14 mouse cellular contexts compared by ENCODE assay signal in the genomic region with DNA sequence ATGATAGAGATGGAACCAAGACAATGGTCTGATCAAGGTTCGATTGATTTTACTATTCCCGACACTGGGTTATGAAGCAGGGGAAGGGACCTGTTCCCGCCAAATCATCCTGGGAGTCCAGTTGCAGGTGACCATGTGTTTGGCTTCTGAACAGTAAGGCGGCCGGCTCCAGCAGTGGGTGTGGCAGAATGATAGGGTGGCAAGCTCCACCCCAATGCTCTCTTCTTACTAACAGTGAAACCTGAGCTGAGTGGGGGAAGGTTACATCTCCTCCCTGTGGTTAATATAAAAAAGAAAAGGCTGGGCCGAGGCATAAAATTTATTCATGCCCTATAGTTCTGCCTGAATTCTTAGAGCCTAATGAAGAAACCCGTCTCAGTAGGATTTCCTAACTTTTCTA. TPM values are rescaled to one million over a fixed set of nuclear protein-coding genes. Genes with fewer than 3 reads are reported as not detected.
DNase-seq lines count a peak whose midpoint lies in the region; ATAC-seq lines count a peak whose summit lies in the region.
"Had no signal": no experiment of that assay in that cellular context is flagged by ENCODE, and none has a peak within 500 bp of the region (broad histone marks: within the 10 kb centered on the region; RNA-seq: fewer than 3 reads in every experiment).

No protein-coding gene starts in this region.

- H3K27me3 ChIP-seq in forebrain, embryonic 10.5 days (ENCODE audit: poor library complexity, severe bottlenecking), result no peaks in the 10 kb centered on the region
- H3K27me3 ChIP-seq in forebrain, embryonic 11.5 days (ENCODE audit: control insufficient read depth, insufficient read depth, low read length), result no peaks in the 10 kb centered on the region
- H3K27me3 ChIP-seq in kidney, embryonic 15.5 days, result no peaks in the 10 kb centered on the region
- H3K27me3 ChIP-seq in liver, embryonic 15.5 days, result no peaks in the 10 kb centered on the region; the same call in 1 of the 2 replicates
- H3K27me3 ChIP-seq in hindbrain, embryonic 12.5 days, result no peaks in the 10 kb centered on the region
- H3K27me3 ChIP-seq: heart, embryonic 15.5 days had no signal

- no peak overlapping the region for H3K4me3 ChIP-seq in forebrain, embryonic 10.5 days
- H3K4me3 ChIP-seq in forebrain, embryonic 11.5 days (ENCODE audit: low read depth, low read length), result no peak overlapping the region
- H3K4me3 ChIP-seq in kidney, embryonic 15.5 days (replicated peaks), result no peak overlapping the region
- no peak overlapping the region for H3K4me3 ChIP-seq in liver, embryonic 15.5 days (replicated peaks)
- H3K4me3 ChIP-seq in hindbrain, embryonic 12.5 days, result no peak overlapping the region
- H3K4me3 ChIP-seq: heart, embryonic 15.5 days had no signal

- H3K27ac ChIP-seq in forebrain, embryonic 10.5 days, result 0 out of 2 replicates have a peak overlapping the region, but pooled peaks have one; percentile 15
- H3K27ac ChIP-seq in forebrain, embryonic 11.5 days (ENCODE audit: low read depth, low read length), result no peak overlapping the region
- H3K27ac ChIP-seq in kidney, embryonic 15.5 days, result no peak overlapping the region
- no peak overlapping the region for H3K27ac ChIP-seq in liver, embryonic 15.5 days (replicated peaks)
- H3K27ac ChIP-seq in hindbrain, embryonic 12.5 days, result no peak overlapping the region
- H3K27ac ChIP-seq: heart, embryonic 15.5 days had no signal

- peaks cover 20% of the 10 kb centered on the region for H3K4me1 ChIP-seq in forebrain, embryonic 10.5 days
- no peaks in the 10 kb centered on the region for H3K4me1 ChIP-seq in forebrain, embryonic 11.5 days (replicated peaks; ENCODE audit: control insufficient read depth, insufficient read depth, low read length)
- H3K4me1 ChIP-seq in kidney, embryonic 15.5 days, result no peaks in the 10 kb centered on the region
- peaks cover 25% of the 10 kb centered on the region for H3K4me1 ChIP-seq in liver, embryonic 15.5 days (replicated peaks)
- no peaks in the 10 kb centered on the region for H3K4me1 ChIP-seq in hindbrain, embryonic 12.5 days
- H3K4me1 ChIP-seq: heart, embryonic 15.5 days had no signal

- peaks cover 15% of the 10 kb centered on the region for H3K9me3 ChIP-seq in forebrain, embryonic 10.5 days
- no peaks in the 10 kb centered on the region for H3K9me3 ChIP-seq in forebrain, embryonic 11.5 days (ENCODE audit: control insufficient read depth, low read length)
- peaks cover 5% of the 10 kb centered on the region for H3K9me3 ChIP-seq in kidney, embryonic 15.5 days (replicated peaks)
- no peaks in the 10 kb centered on the region for H3K9me3 ChIP-seq in liver, embryonic 15.5 days (replicated peaks)
- H3K9me3 ChIP-seq in hindbrain, embryonic 12.5 days (replicated peaks), result peaks cover 8% of the 10 kb centered on the region; the same call in 1 of the 2 replicates

- WGBS in forebrain, embryonic 10.5 days, result 78% methylated on average over 7 of the region's 7 CpGs
- 69% methylated on average over 7 of the region's 7 CpGs for WGBS in forebrain, embryonic 11.5 days
- 53% methylated on average over 7 of the region's 7 CpGs for WGBS in kidney, embryonic 15.5 days
- WGBS in liver, embryonic 15.5 days (ENCODE audit: insufficient replicate concordance), result 40% methylated on average over 7 of the region's 7 CpGs
- WGBS in hindbrain, embryonic 12.5 days, result 75% methylated on average over 7 of the region's 7 CpGs

- no peak overlapping the region for H3K4me2 ChIP-seq in forebrain, embryonic 11.5 days (ENCODE audit: low read depth, low read length, severe bottlenecking)
- H3K4me2 ChIP-seq in kidney, embryonic 15.5 days, result no peak overlapping the region
- H3K4me2 ChIP-seq in liver, embryonic 15.5 days, result peak overlapping the region; percentile 36
- no peak overlapping the region for H3K4me2 ChIP-seq in hindbrain, embryonic 12.5 days (replicated peaks)
- H3K4me2 ChIP-seq: heart, embryonic 15.5 days; lung, embryonic 14.5 days had no signal

- H3K36me3 ChIP-seq in forebrain, embryonic 10.5 days (replicated peaks), result no peaks in the 10 kb centered on the region
- H3K36me3 ChIP-seq in forebrain, embryonic 11.5 days (ENCODE audit: control insufficient read depth, insufficient read depth, low read length), result no peaks in the 10 kb centered on the region
- H3K36me3 ChIP-seq in kidney, embryonic 15.5 days, result no peaks in the 10 kb centered on the region
- H3K36me3 ChIP-seq in liver, embryonic 15.5 days (replicated peaks), result no peaks in the 10 kb centered on the region
- no peaks in the 10 kb centered on the region for H3K36me3 ChIP-seq in hindbrain, embryonic 12.5 days
- H3K36me3 ChIP-seq: heart, embryonic 15.5 days had no signal

- no peak overlapping the region for H3K9ac ChIP-seq in forebrain, embryonic 11.5 days (ENCODE audit: low read length)
- H3K9ac ChIP-seq in kidney, embryonic 15.5 days, result no peak overlapping the region
- H3K9ac ChIP-seq in liver, embryonic 15.5 days, result no peak overlapping the region
- no peak overlapping the region for H3K9ac ChIP-seq in hindbrain, embryonic 12.5 days
- H3K9ac ChIP-seq: heart, embryonic 15.5 days; lung, embryonic 14.5 days had no signal

- no peak for ATAC-seq in forebrain, embryonic 11.5 days (replicated peaks; ENCODE audit: low FRiP score)
- 0 out of 2 replicates have a peak, but pooled peaks have one; percentile 46 for ATAC-seq in kidney, embryonic 15.5 days (replicated peaks; ENCODE audit: low FRiP score)
- 0 out of 2 replicates have a peak, but pooled peaks have one; percentile 58 for ATAC-seq in liver, embryonic 15.5 days (ENCODE audit: insufficient read depth)
- ATAC-seq in hindbrain, embryonic 12.5 days (ENCODE audit: low FRiP score), result no peak

- DNase-seq in forebrain, embryonic 10.5 days (ENCODE audit: extremely low spot score, low spot score), result no peak
- DNase-seq in forebrain, embryonic 11.5 days (ENCODE audit: low spot score), result no peak
- peak; percentile 90 for DNase-seq in ES-CJ7 (ENCODE audit: low read depth, low spot score)
- DNase-seq in testis, postnatal 10 days (ENCODE audit: low spot score), result no peak
- DNase-seq in cerebellum, adult 9-10 months, result no peak
- DNase-seq: lung, embryonic 14.5 days; retina, postnatal 1 day had no signal

RNA-seq across cellular contexts. Expression of a gene that starts 8.4 kb away (rescaled TPM):
- 37.1 and 39.3 TPM in 2 replicates for polyA plus RNA-seq in forebrain, embryonic 10.5 days (2016; fragmentation: Nextera tagmentation; extraction: Ambion mirVana)
- polyA plus RNA-seq in forebrain, embryonic 11.5 days (2014; fragmentation: Nextera tagmentation; extraction: Ambion mirVana), result 35.1 and 36.9 TPM in 2 replicates
- polyA plus RNA-seq in kidney, embryonic 15.5 days (2015; fragmentation: Nextera tagmentation; extraction: Ambion mirVana), result 28.8 and 35.3 TPM in 2 replicates
- 17.5 and 17.8 TPM in 2 replicates for polyA plus RNA-seq in liver, embryonic 15.5 days (2015; fragmentation: Nextera tagmentation; extraction: Ambion mirVana)
- polyA plus RNA-seq in hindbrain, embryonic 12.5 days (2016; fragmentation: Nextera tagmentation; extraction: Ambion mirVana), result 30.7 and 32.3 TPM in 2 replicates

RNA-seq across cellular contexts. Expression of a gene that starts 11.2 kb away (rescaled TPM):
- polyA plus RNA-seq in forebrain, embryonic 10.5 days (2016; fragmentation: Nextera tagmentation; extraction: Ambion mirVana), result not detected in 2 replicates
- not detected in 2 replicates for polyA plus RNA-seq in forebrain, embryonic 11.5 days (2014; fragmentation: Nextera tagmentation; extraction: Ambion mirVana)
- polyA plus RNA-seq in kidney, embryonic 15.5 days (2015; fragmentation: Nextera tagmentation; extraction: Ambion mirVana), result not detected in 2 replicates
- not detected in 2 replicates for polyA plus RNA-seq in liver, embryonic 15.5 days (2015; fragmentation: Nextera tagmentation; extraction: Ambion mirVana)
- polyA plus RNA-seq in hindbrain, embryonic 12.5 days (2016; fragmentation: Nextera tagmentation; extraction: Ambion mirVana), result not detected in 2 replicates
- polyA plus RNA-seq: brain, embryonic 14.5 days; cortical plate, adult 2 months; heart, embryonic 15.5 days; large intestine, adult 2 months; lung, embryonic 14.5 days had no signal

RNA-seq across cellular contexts. Expression of a gene that starts 18.5 kb away (rescaled TPM):
- polyA plus RNA-seq in forebrain, embryonic 10.5 days (2016; fragmentation: Nextera tagmentation; extraction: Ambion mirVana), result 90.8 and 94.9 TPM in 2 replicates
- 72.9 and 80.6 TPM in 2 replicates for polyA plus RNA-seq in forebrain, embryonic 11.5 days (2014; fragmentation: Nextera tagmentation; extraction: Ambion mirVana)
- polyA plus RNA-seq in kidney, embryonic 15.5 days (2015; fragmentation: Nextera tagmentation; extraction: Ambion mirVana), result 83.3 and 87.0 TPM in 2 replicates
- 50.2 and 51.8 TPM in 2 replicates for polyA plus RNA-seq in liver, embryonic 15.5 days (2015; fragmentation: Nextera tagmentation; extraction: Ambion mirVana)
- polyA plus RNA-seq in hindbrain, embryonic 12.5 days (2016; fragmentation: Nextera tagmentation; extraction: Ambion mirVana), result 58.4 and 62.3 TPM in 2 replicates

RNA-seq across cellular contexts. Expression of a gene that starts 32.6 kb away (rescaled TPM):
- 9.2 and 10.7 TPM in 2 replicates for polyA plus RNA-seq in forebrain, embryonic 10.5 days (2016; fragmentation: Nextera tagmentation; extraction: Ambion mirVana)
- polyA plus RNA-seq in forebrain, embryonic 11.5 days (2014; fragmentation: Nextera tagmentation; extraction: Ambion mirVana), result 16.6 and 20.1 TPM in 2 replicates
- 24.7 and 30.7 TPM in 2 replicates for polyA plus RNA-seq in kidney, embryonic 15.5 days (2015; fragmentation: Nextera tagmentation; extraction: Ambion mirVana)
- polyA plus RNA-seq in liver, embryonic 15.5 days (2015; fragmentation: Nextera tagmentation; extraction: Ambion mirVana), result 0.91 and 0.96 TPM in 2 replicates
- 48.0 and 57.1 TPM in 2 replicates for polyA plus RNA-seq in hindbrain, embryonic 12.5 days (2016; fragmentation: Nextera tagmentation; extraction: Ambion mirVana)

RNA-seq across cellular contexts. Expression of a gene that starts 43.1 kb away (rescaled TPM):
- polyA plus RNA-seq in forebrain, embryonic 10.5 days (2016; fragmentation: Nextera tagmentation; extraction: Ambion mirVana), result 84.0 and 90.8 TPM in 2 replicates
- polyA plus RNA-seq in forebrain, embryonic 11.5 days (2014; fragmentation: Nextera tagmentation; extraction: Ambion mirVana), result 65.1 and 80.5 TPM in 2 replicates
- polyA plus RNA-seq in kidney, embryonic 15.5 days (2015; fragmentation: Nextera tagmentation; extraction: Ambion mirVana), result 80.1 and 80.8 TPM in 2 replicates
- polyA plus RNA-seq in liver, embryonic 15.5 days (2015; fragmentation: Nextera tagmentation; extraction: Ambion mirVana), result 56.9 and 68.4 TPM in 2 replicates
- polyA plus RNA-seq in hindbrain, embryonic 12.5 days (2016; fragmentation: Nextera tagmentation; extraction: Ambion mirVana), result 58.0 and 58.4 TPM in 2 replicates

Comparison
In these comparisons a context has a peak if more than half of its experiments do, and no peak if none do; other contexts are left out.
1. ATAC-seq: peak in kidney, embryonic 15.5 days (single experiment) and liver, embryonic 15.5 days (single experiment); none in forebrain, embryonic 11.5 days (single experiment) and hindbrain, embryonic 12.5 days (single experiment).